Mouse (Mus musculus): ENCODE results near the gene Irgm2.

The Irgm2 gene

GRCm38 (mm10) chr11:58261826-58262225 is 62.4 kb downstream of the Irgm2 start:
- no peak for DNase-seq (ENCODE audit: low spot score)

- no peak for DNase-seq (ENCODE audit: low spot score)
These were observed 62.9 kb downstream of the Irgm2 start for GRCm38 (mm10) chr11:58262336-58262735.

DNA sequence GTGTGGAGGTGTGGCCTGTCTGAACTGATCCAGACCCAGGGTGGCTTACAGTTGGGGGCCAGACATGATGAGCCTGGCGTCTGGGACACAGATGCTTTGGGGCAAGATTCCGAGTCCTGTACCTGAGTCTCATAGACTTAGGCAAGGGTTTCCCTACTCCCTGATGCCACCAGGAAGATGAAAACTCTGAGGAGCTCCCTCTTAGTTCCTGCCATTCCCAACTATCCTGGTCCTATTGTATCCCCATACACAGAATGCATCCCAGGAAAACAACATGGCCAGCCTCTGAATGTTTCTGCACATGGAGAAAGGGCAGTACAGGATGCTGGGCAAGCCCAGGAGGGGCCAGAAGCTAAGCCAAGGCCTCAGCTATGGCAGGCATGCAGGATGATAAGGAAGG is 64.1 kb downstream of the Irgm2 start:
- DNase-seq (ENCODE audit: low spot score), result no peak

DNA sequence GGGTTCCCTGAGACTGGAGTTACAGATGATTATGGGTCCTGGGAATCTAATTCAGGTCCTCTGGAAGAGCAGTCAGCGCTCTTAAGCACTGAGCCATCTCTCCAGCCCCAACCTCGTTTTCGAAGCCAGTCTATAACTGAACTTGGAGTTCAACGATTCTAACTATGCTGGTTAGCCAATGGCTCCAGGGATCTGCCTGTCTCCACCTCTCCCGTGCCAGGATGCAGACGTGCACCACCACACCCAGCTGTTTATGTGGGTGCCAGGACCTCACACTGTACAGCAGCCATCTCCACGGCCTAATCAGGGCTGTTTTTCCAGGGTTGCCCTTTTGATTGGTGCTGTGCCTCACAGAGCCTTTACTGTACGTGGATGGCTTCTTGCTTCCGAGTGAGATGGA is 65.1 kb downstream of the Irgm2 start:
- DNase-seq (ENCODE audit: low spot score), result no peak

DNA sequence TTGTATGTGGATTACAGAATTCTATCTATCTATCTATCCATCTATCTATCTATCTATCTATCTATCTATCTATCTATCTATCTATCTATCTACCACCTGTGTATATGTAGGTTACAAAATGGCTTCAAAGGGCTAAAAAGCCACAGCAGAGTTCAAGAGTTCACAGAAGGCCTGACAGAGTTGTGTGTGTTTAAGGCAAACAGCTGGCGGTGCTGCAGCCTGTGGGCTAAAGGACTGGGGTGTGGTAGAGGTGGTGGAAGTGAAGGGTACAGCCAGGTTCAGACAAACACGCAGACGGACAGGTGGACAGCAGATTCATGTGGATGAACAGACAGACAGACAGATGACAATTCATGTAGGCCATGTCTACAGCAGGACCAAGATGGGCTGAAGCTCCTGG is 68.9 kb downstream of the Irgm2 start:
- no peak for DNase-seq (ENCODE audit: low spot score)

Measured in ovary, postnatal 14 days (tissue).